Mouse (Mus musculus): Measurements from ENCODE around the gene Fbl. TPM values are rescaled to one million over a fixed set of nuclear protein-coding genes. Genes with fewer than 3 reads are reported as not detected.
"Not testable (repeated sequence)": the region's sequence is repeated elsewhere in the genome, so short reads cannot be mapped to it uniquely, and the experiment has no call there.

The Fbl gene
- polyA plus RNA-seq, 1 experiment from 2014 or later = 48.4 TPM

DNA sequence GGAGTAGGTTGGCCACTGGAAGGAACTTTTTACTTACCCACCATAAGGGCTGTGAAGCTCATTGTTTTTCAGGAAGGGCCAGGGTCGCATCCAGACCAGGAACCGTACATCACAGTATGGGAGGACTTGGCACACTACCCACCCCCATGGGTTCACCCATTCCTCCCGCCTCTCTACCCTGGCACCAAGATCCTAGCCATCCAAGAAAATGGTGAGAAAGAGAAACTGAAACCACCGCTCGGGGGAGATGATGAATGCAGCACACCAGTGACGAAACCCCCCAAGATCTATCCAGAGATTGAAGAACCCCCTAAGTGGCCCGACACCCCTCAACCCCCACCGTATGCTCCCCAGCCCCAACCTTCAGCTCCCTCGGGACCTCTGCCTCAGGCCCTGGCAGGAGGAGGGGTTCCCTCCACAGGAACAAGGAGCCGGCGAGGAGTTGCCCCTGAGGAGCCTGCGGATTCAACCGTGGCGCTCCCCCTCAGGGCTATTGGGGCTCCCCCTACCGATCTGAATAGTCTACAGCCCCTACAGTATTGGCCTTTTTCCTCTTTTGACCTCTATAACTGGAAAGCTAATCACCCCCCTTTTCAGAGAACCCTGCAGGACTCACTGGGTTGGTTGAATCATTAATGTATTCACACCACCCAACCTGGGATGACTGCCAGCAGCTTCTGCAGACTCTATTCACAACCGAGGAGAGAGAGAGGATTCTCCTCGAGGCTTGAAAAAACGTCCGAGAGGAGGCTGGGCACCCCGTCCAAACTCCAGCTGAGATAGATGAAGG lies 49.6 kb downstream of the Fbl start:
- H3K4me1 ChIP-seq (ENCODE audit: insufficient read depth); H3K9me3 ChIP-seq (ENCODE audit: low read length); ATAC-seq; H3K9ac ChIP-seq (replicated peaks); H3K4me2 ChIP-seq (ENCODE audit: low read depth, low read length); DNase-seq; H3K27me3 ChIP-seq (ENCODE audit: insufficient read depth, low read length); H3K4me3 ChIP-seq (ENCODE audit: low read depth, low read length); H3K36me3 ChIP-seq (replicated peaks; ENCODE audit: insufficient read depth, low read length); H3K27ac ChIP-seq (ENCODE audit: low read depth): not testable (repeated sequence)
- 81% methylated on average over 20 of the region's 20 CpGs for WGBS (ENCODE audit: insufficient replicate concordance)

DNA sequence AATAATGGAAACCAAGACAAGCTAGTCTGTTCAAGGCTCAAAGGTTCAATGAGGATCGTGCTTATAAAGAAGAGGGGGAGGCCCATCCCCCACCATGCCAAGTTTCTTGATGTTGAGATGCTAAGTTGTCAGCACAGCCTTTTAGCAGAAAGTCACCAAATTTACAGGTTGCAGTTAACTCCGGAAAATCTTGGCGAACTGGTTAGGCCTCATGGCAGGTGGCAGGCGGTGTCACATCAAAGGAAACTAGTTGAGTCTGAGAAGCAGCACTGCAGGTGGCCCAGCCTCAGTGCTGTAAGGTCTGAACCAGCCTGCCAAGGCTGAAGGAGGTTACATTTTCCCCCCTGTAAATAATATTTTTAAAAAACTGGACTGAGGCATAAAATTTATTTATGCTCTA lies 57.3 kb downstream of the Fbl start:
- 64% methylated on average over 4 of the region's 4 CpGs for WGBS (ENCODE audit: insufficient replicate concordance)
- not testable (repeated sequence) for ATAC-seq, DNase-seq

DNA sequence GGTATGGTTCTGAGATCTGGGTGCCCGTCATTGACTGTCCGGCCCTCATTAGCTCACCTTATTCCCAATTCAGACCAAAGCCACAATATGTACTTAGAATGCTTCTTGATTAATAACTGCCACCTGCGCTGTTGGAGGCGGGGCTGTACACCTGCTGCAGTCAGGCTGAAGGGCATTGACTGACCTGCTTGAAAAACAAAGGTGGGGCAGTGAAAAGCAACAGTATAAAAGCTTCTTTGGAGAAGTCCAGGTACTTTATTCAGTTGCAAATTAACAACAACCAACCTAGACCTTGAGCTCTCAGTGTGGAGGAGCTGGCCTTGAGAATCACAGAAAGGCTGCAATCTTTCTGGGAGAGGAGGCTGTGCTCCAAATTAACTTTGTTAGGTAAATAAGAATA lies 57.9 kb downstream of the Fbl start:
- not testable (repeated sequence) for H3K27me3 ChIP-seq (ENCODE audit: insufficient read depth, low read length); DNase-seq; H3K27ac ChIP-seq (ENCODE audit: low read depth); H3K36me3 ChIP-seq (replicated peaks; ENCODE audit: insufficient read depth, low read length); H3K4me2 ChIP-seq (ENCODE audit: low read depth, low read length); ATAC-seq; H3K4me3 ChIP-seq (ENCODE audit: low read depth, low read length); H3K4me1 ChIP-seq (ENCODE audit: insufficient read depth); H3K9ac ChIP-seq (replicated peaks); H3K9me3 ChIP-seq (ENCODE audit: low read length)
- 81% methylated on average over 4 of the region's 4 CpGs for WGBS (ENCODE audit: insufficient replicate concordance)

More for the DNA sequence above, 57.3 kb downstream of the Fbl start:
- H3K9me3 ChIP-seq (ENCODE audit: low read length); H3K27ac ChIP-seq (ENCODE audit: low read depth); H3K4me1 ChIP-seq (ENCODE audit: insufficient read depth); H3K36me3 ChIP-seq (replicated peaks; ENCODE audit: insufficient read depth, low read length); H3K9ac ChIP-seq (replicated peaks); H3K4me2 ChIP-seq (ENCODE audit: low read depth, low read length); H3K4me3 ChIP-seq (ENCODE audit: low read depth, low read length); H3K27me3 ChIP-seq (ENCODE audit: insufficient read depth, low read length): not testable (repeated sequence)

Other genes starting within 250 kb of the Fbl start
- gene Zfp974, start 240.2 kb upstream of the Fbl start, polyA plus RNA-seq (2015; fragmentation: Nextera tagmentation; extraction: Ambion mirVana) = 0.95 and 1.2 TPM in 2 replicates
- gene Zfp780b, start 190.5 kb upstream of the Fbl start, polyA plus RNA-seq (2015; fragmentation: Nextera tagmentation; extraction: Ambion mirVana) = 2.4 and 3.0 TPM in 2 replicates
- gene Zfp850, start 155.6 kb upstream of the Fbl start, polyA plus RNA-seq (2015; fragmentation: Nextera tagmentation; extraction: Ambion mirVana) = 0.44 and 0.83 TPM in 2 replicates
- 108 and 114 TPM in 2 replicates for gene Psmc4, start 119.6 kb upstream of the Fbl start, polyA plus RNA-seq (2015; fragmentation: Nextera tagmentation; extraction: Ambion mirVana)
- gene Fcgbp, start 98.5 kb upstream of the Fbl start, polyA plus RNA-seq (2015; fragmentation: Nextera tagmentation; extraction: Ambion mirVana) = 0.12 TPM in 1 of 2 replicates, not detected in the other
- 0.01 TPM in 1 of 2 replicates, not detected in the other for gene 9530053A07Rik, start 40.2 kb upstream of the Fbl start, polyA plus RNA-seq (2015; fragmentation: Nextera tagmentation; extraction: Ambion mirVana)
- 4.0 and 4.5 TPM in 2 replicates for gene Dyrk1b, start 9.8 kb downstream of the Fbl start, polyA plus RNA-seq (2015; fragmentation: Nextera tagmentation; extraction: Ambion mirVana)
- 1.3 and 1.4 TPM in 2 replicates for gene Eid2, start 98.2 kb downstream of the Fbl start, polyA plus RNA-seq (2015; fragmentation: Nextera tagmentation; extraction: Ambion mirVana)
- 3.4 and 3.9 TPM in 2 replicates for gene Eid2b, start 108.0 kb downstream of the Fbl start, polyA plus RNA-seq (2015; fragmentation: Nextera tagmentation; extraction: Ambion mirVana)
- 0.12 TPM in 1 of 2 replicates, not detected in the other for gene Selenov, start 121.5 kb downstream of the Fbl start, polyA plus RNA-seq (2015; fragmentation: Nextera tagmentation; extraction: Ambion mirVana)
- 0.12 TPM in 1 of 2 replicates, not detected in the other for gene Dll3, start 132.5 kb downstream of the Fbl start, polyA plus RNA-seq (2015; fragmentation: Nextera tagmentation; extraction: Ambion mirVana)
- 52.0 and 53.9 TPM in 2 replicates for gene Timm50, start 142.4 kb downstream of the Fbl start, polyA plus RNA-seq (2015; fragmentation: Nextera tagmentation; extraction: Ambion mirVana)
- gene Supt5, start 169.0 kb downstream of the Fbl start, polyA plus RNA-seq (2015; fragmentation: Nextera tagmentation; extraction: Ambion mirVana) = 18.7 and 21.0 TPM in 2 replicates
- 653 and 673 TPM in 2 replicates for gene Rps16, start 180.9 kb downstream of the Fbl start, polyA plus RNA-seq (2015; fragmentation: Nextera tagmentation; extraction: Ambion mirVana)
- gene Plekhg2, start 202.9 kb downstream of the Fbl start, polyA plus RNA-seq (2015; fragmentation: Nextera tagmentation; extraction: Ambion mirVana) = 2.8 and 3.9 TPM in 2 replicates
- gene Zfp36, start 210.5 kb downstream of the Fbl start, polyA plus RNA-seq (2015; fragmentation: Nextera tagmentation; extraction: Ambion mirVana) = 13.5 and 21.1 TPM in 2 replicates
- 18.0 and 18.6 TPM in 2 replicates for gene Med29, start 223.0 kb downstream of the Fbl start, polyA plus RNA-seq (2015; fragmentation: Nextera tagmentation; extraction: Ambion mirVana)
- gene Paf1, start 223.2 kb downstream of the Fbl start, polyA plus RNA-seq (2015; fragmentation: Nextera tagmentation; extraction: Ambion mirVana) = 16.9 and 21.1 TPM in 2 replicates

All from liver, postnatal 0 days (tissue).